Comparison of ENCODE assay signal across 7 mouse cellular contexts in genomic region chr15:25412761-25413261, GRCm38 (mm10). TPM values are rescaled to one million over a fixed set of nuclear protein-coding genes. Genes with fewer than 3 reads are reported as not detected.
A peak's percentile ranks its signal among the peaks of the same experiment; 100 is the strongest.
DNase-seq lines count a peak whose midpoint lies in the region; ATAC-seq and TF ChIP-seq lines count a peak whose summit lies in the region.

No protein-coding gene starts in this region.

- peaks cover 18% of the 10 kb centered on the region for H3K27me3 ChIP-seq in spleen, adult 2 months (ENCODE audit: control insufficient read depth, insufficient read depth, low read length)
- H3K27me3 ChIP-seq in heart, embryonic 16.5 days (ENCODE audit: control insufficient read depth, insufficient read depth, low read length): no peaks in the 10 kb centered on the region
- no peaks in the 10 kb centered on the region for H3K27me3 ChIP-seq in limb, embryonic 10.5 days (ENCODE audit: low read depth, poor library complexity, severe bottlenecking)
- no peaks in the 10 kb centered on the region for H3K27me3 ChIP-seq in midbrain, embryonic 14.5 days (ENCODE audit: control insufficient read depth, insufficient read depth, low read length)

- TF ChIP-seq CTCF in spleen, adult 2 months (IDR thresholded peaks at IDR 0.05; ENCODE audit: extremely low read depth, insufficient read depth, insufficient read length, insufficient replicate concordance): no peak

- H3K9me3 ChIP-seq in heart, embryonic 16.5 days (replicated peaks; ENCODE audit: control insufficient read depth, low read length): no peaks in the 10 kb centered on the region
- H3K9me3 ChIP-seq in limb, embryonic 10.5 days (replicated peaks): no peaks in the 10 kb centered on the region
- no peaks in the 10 kb centered on the region for H3K9me3 ChIP-seq in midbrain, embryonic 14.5 days (ENCODE audit: control insufficient read depth, low read length)

- peak overlapping the region; percentile 61 for H3K4me3 ChIP-seq in spleen, adult 2 months (ENCODE audit: extremely low read depth, insufficient read depth, insufficient read length)
- H3K4me3 ChIP-seq in heart, embryonic 16.5 days (ENCODE audit: low read length): peak overlapping the region; percentile 59
- peak overlapping the region; percentile 98 for H3K4me3 ChIP-seq in limb, embryonic 10.5 days
- peak overlapping the region; percentile 99 for H3K4me3 ChIP-seq in midbrain, embryonic 14.5 days (replicated peaks; ENCODE audit: low read depth, low read length)

- peak overlapping the region; percentile 68 for H3K9ac ChIP-seq in heart, embryonic 16.5 days (ENCODE audit: low read length)
- H3K9ac ChIP-seq in midbrain, embryonic 14.5 days (replicated peaks; ENCODE audit: low read length): peak overlapping the region; percentile 100

- ATAC-seq in heart, embryonic 16.5 days (replicated peaks; ENCODE audit: extremely low read depth, insufficient read depth, low FRiP score): no peak
- ATAC-seq in midbrain, embryonic 14.5 days (ENCODE audit: low FRiP score, low TSS enrichment): peak; percentile 21

- DNase-seq in spleen, adult 2 months (ENCODE audit: low read depth in 1 of 2, low spot score in 2 of 2): no peak
- DNase-seq in spleen, adult 12 weeks (ENCODE audit: low spot score): no peak
- peak; percentile 79 for DNase-seq in embryo, embryonic 10.5 days (ENCODE audit: low spot score)
- DNase-seq in limb, embryonic 10.5 days (ENCODE audit: low spot score): peak; percentile 73
- peak; percentile 79 for DNase-seq in midbrain, embryonic 14.5 days
- peak; percentile 56 for DNase-seq in testis, postnatal 10 days (ENCODE audit: low spot score)

- H3K36me3 ChIP-seq in spleen, adult 2 months (ENCODE audit: control insufficient read depth, insufficient read depth, low read length): no peaks in the 10 kb centered on the region
- no peaks in the 10 kb centered on the region for H3K36me3 ChIP-seq in heart, embryonic 16.5 days (ENCODE audit: control insufficient read depth, insufficient read depth)
- H3K36me3 ChIP-seq in limb, embryonic 10.5 days: peaks cover 17% of the 10 kb centered on the region
- no peaks in the 10 kb centered on the region; the same call in 1 of the 2 replicates for H3K36me3 ChIP-seq in midbrain, embryonic 14.5 days (ENCODE audit: control insufficient read depth, insufficient read depth, low read length)

- no peak for TF ChIP-seq POLR2A in spleen, adult 2 months (IDR thresholded peaks at IDR 0.05; ENCODE audit: low read depth, low read length)

- H3K27ac ChIP-seq in spleen, adult 2 months (ENCODE audit: insufficient read depth, low read length): no peak overlapping the region
- H3K27ac ChIP-seq in heart, embryonic 16.5 days (ENCODE audit: low read length): peak overlapping the region; percentile 31; the same call in 1 of the 2 replicates
- peak overlapping the region; percentile 99 for H3K27ac ChIP-seq in limb, embryonic 10.5 days
- H3K27ac ChIP-seq in midbrain, embryonic 14.5 days (replicated peaks; ENCODE audit: low read depth, low read length): peak overlapping the region; percentile 100

- WGBS in spleen, adult 2 months: 1% methylated on average over 34 of the region's 35 CpGs
- WGBS in heart, embryonic 16.5 days: 0% methylated on average over 35 of the region's 35 CpGs
- WGBS in limb, embryonic 10.5 days: under 1% methylated on average over 35 of the region's 35 CpGs
- 0% methylated on average over 35 of the region's 35 CpGs for WGBS in midbrain, embryonic 14.5 days

- peaks cover 8% of the 10 kb centered on the region for H3K4me1 ChIP-seq in spleen, adult 2 months (ENCODE audit: control insufficient read depth, insufficient read depth, insufficient read length)
- peaks cover 7% of the 10 kb centered on the region for H3K4me1 ChIP-seq in heart, embryonic 16.5 days (ENCODE audit: control insufficient read depth, insufficient read depth, low read length)
- H3K4me1 ChIP-seq in limb, embryonic 10.5 days: peaks cover 14% of the 10 kb centered on the region
- peaks cover 29% of the 10 kb centered on the region for H3K4me1 ChIP-seq in midbrain, embryonic 14.5 days (ENCODE audit: control insufficient read depth, insufficient read depth, low read length)

- peak overlapping the region; percentile 91 for H3K4me2 ChIP-seq in heart, embryonic 16.5 days (ENCODE audit: low read depth, low read length)
- peak overlapping the region; percentile 68 for H3K4me2 ChIP-seq in midbrain, embryonic 14.5 days (ENCODE audit: low read length)

RNA-seq across cellular contexts. Expression of gene Basp1, which starts 0.8 kb away (rescaled TPM):
- polyA plus RNA-seq in spleen, adult 2 months (2012; rRNA removed): 9.5 and 14.0 TPM in 2 replicates
- polyA plus RNA-seq in heart, embryonic 16.5 days (2015; fragmentation: Nextera tagmentation; extraction: Ambion mirVana): 3.1 and 4.0 TPM in 2 replicates
- 41.1 and 43.1 TPM in 2 replicates for polyA plus RNA-seq in limb, embryonic 10.5 days (2016; fragmentation: Nextera tagmentation; extraction: Ambion mirVana)
- 227 and 382 TPM in 2 replicates for polyA plus RNA-seq in midbrain, embryonic 14.5 days (2014; fragmentation: Nextera tagmentation; extraction: Ambion mirVana)

Comparison
In these comparisons a context has a peak if more than half of its experiments do, and no peak if none do; other contexts are left out.
1. DNase-seq: peak in embryo, embryonic 10.5 days (single experiment), limb, embryonic 10.5 days (single experiment), midbrain, embryonic 14.5 days (single experiment) and testis, postnatal 10 days (single experiment); none in spleen, adult 2 months (0 of 2) and spleen, adult 12 weeks (single experiment).
2. Peak in every context shown above with its lines, with median percentiles within 50 percentile points of each other: H3K4me3 ChIP-seq.